Mouse (Mus musculus) brain, adult 2 months (tissue): ENCODE data around the gene Nat8.
"Not testable (repeated sequence)": the region's sequence is repeated elsewhere in the genome, so short reads cannot be mapped to it uniquely, and the experiment has no call there.

ENCODE experiments used
- DNase-seq: peaks from one replicate; pipeline ENCODE4 v3.0.0; 2011; ENCODE audit warnings: low read depth, low spot score

The Nat8 gene

DNA sequence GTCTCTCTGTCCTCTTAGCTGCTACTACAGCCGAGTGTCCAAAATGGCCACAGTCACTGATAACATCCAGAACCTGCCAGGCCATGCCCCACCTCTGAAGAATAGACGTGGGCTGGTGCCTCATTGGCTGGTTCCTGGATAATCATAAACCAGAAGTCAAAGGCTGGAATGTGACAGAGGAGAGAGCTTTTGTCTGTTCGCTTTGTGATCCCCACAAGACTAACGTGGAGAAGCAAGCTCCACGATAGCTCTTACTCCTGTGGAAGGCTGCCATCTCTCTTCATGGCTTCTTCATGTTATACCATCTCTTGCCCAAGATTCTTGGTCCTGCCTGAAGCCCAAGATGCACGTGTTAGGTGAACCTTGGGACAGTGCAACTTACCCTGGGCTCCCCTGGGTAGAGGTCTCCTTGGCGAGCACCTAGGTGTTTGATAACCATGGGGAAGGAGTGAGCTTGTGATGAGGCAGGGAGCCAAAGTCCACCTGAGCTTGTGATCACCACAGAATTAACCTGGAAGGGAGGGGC, at the start of gene Nat8:
Nat8 (minus strand) TSS at position 287 of the 526 bp plus-strand sequence.
- no peak for DNase-seq

DNA sequence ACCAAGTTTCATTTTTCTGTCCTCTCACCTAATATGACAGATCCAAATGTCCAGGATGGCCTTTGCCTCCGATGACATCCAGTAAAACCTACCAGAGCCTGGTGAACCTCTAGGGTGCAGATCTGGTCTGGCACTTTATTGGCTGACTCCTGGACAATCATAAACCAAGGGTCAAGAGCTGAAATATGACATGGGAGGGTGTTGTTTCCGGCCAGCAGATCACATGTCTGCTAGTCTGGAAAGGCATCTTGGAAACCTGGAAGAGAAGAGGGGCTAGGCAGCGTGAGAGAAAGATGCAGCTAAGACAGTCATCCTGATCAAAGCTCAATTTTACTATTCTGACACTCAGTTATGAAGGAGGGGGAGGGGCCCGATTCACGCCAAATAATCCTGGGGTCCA, 37.1 kb upstream of the Nat8 start, which contains the start of gene Nat8f2:
Nat8f2 (minus strand) TSS at position 153 of the 400 bp plus-strand sequence.
- DNase-seq, result not testable (repeated sequence)

DNA sequence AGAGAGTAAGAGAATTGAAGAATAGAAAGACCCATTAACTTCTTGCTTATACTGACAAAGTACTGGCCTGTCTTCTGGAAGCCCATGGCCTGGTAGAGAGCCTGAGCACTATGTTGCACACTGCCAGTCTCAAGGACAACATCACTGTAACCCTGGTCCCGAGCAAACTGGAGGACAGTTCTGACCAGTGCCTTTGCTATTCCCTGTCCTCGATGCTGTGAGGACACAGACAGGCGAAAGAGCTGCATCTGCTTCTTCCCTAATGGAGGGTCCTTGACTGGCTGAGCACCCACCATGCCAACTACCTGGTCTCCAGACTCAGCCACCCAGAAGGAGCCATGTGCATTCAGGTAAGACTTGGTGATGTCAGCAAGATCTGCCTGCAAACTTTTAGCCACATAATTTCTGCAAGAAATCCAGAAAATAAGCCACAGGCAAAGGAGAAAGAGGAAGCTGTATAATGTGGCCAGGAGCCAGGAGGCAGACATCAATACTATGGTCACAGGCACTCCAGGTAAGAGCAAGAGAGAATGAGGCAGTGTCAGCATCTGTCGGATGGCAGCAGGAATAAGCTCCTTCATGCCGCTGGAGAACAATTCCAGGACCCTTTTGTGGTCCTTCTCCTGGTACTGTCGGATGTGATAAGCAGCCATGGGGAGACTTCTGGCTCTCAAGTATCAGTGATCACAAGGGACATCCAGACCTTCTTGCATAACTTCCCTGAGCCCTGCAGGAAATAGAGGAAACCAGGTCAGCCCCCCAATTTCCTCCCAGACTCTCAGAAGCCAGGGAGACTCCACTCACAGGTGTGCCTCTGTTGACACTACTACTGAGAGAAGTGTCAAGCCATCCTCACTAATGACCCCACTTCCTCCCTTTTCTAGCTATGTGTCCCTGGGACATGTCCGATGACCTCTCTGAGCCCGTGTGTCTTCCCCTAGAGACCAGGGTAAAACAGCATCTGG, 36.1 kb upstream of the Nat8 start:
- DNase-seq, result no peak

DNA sequence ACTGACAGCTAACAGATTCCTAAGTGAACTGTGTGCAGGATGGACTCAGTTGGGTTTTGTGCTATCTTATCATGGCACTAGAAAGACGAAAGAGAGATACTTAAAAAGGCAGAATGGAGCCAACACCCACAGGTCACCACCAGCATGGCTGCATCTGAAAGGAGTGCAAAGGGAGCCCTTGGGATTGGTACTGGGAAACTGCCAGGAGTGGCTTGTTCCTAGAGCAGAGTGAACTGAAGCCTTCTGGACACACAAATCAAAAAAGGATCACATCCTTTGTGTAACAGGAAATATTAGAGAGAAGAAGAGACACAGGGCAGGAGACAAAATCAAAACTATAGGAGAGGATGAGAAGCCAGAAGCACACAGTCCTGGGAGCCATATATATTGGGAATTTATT, 35.1 kb upstream of the Nat8 start:
- not testable (repeated sequence) for DNase-seq

DNA sequence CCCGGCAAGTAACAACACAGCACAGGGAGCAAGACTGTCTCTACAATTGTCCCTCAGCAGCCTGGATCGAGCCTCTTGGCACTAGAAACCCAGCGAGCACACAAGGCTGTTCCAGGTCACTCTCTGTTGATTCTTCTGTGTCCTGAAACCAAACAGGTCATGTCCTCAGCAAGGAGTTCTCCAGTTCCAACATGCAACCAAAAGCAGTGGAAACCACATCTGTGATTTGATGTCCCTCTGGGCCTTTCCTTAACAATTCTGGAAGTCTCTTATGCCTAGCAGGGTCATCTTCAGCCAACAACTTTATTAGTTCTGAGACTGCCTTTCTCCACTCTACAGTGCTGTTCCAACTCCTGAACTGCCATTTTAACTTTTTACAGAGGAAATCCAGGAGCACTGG, 34.3 kb upstream of the Nat8 start:
- DNase-seq, result not testable (repeated sequence)

DNA sequence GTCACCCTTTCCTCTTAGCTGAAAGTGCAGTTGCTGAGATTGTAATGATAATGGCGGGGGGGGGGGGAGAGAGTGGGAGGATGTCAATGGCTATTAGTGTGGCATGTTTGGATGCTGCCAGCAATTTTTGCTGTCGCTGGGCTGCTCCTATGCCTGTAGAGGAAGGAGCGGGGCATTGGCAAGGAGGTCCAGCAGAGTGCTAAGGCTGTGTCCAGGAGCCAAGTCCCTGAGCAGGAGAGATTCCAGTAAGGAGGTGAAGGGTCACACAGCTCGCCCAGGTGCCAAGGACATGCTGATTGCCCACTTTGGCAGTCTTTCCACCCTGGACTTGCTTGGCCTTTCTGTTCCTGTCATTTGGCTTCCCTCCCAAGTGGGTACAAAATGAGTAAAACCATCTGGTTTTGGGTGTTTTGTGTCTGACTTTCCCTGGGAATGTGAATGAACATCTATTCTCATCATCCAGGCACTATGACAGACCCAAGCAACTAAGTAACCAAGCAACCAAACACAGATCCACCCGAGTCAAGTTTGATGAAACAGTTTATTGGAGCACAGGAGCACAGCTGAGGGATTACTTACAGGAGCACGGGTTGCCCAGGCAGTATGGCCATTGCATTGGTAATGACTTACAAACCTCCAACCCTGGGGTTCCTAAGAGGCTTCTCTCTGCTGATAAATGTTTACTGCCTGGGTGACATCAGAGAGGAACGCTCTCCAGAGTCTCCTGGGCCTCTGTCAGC, 33.2 kb upstream of the Nat8 start:
- DNase-seq, result not testable (repeated sequence)

DNA sequence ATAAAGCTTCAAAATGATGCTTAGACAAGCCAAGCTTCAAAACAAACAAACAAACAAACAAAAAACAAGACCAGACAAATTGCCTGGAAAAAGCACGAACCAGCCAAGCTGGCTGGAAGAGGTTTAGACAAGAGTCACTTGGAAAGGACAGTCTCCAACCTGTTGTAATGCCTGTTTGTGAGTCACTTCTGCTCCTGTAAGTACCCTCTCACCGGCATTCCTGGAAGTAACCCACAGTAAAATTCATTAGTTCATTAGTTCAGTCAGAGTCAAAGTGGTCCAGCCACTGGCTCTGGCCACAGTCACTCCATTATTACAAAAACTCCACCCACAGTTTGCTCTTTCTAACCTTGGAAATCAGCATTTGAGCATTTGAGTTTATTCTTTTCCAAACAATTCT, 32.0 kb upstream of the Nat8 start:
- no peak for DNase-seq

DNA sequence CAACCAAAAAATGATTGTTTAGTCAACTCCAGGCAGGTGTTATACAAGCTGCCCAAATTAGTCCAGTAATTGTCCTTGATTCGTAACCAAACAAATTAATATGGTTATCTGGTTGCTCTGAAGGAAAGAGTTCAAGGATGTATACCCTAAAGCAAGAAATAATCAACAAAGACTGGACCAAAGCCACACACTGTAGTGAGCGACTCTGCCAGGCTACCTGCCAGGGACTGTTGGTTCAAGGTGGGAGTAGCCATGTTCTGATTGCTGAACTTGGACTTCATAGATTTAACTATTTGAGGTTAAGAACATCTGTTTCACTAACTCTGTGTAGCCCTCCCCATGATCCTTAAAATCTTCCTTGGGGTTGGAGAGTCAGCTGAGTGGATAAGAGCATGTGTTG, 31.3 kb upstream of the Nat8 start:
- DNase-seq, result no peak

DNA sequence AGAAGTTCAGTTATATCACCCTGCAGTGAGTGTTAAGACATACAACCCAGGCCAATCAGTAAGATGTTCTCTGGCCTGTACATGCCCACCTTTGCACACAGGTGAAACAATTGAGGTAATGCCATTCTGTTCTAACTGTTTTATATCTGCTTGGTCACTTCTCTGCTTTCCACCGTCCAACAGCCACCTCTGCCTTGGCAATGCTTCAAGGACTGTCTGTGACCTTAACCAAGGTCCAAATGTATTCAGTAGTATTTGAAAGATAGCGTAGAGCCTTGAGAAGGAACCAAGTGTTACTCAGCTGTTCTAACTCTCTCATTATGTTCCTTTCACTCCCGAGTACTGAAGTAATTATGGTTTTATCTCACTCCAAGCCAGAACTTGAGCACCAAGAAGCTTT, 30.7 kb upstream of the Nat8 start:
- DNase-seq, result no peak

DNA sequence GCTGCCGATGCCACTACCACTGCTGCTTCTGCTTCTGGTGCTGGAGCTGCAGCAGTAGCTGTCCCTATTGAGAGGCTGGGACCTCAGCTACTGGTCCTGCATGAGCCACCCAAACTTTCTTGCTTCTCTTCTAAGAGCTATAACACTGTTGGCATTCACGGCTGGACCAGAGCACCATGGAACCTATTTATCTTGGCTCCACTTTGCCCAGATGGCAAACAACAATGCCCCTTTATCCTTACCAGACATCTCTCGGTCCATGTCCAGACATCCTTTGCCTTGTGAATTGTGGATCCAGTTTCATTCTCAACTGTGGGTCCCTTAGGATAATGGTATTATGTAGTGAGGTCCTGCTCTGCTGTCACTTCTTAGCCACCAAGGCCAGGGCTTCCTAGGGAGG, 29.4 kb upstream of the Nat8 start:
- DNase-seq, result peak; percentile 69

DNA sequence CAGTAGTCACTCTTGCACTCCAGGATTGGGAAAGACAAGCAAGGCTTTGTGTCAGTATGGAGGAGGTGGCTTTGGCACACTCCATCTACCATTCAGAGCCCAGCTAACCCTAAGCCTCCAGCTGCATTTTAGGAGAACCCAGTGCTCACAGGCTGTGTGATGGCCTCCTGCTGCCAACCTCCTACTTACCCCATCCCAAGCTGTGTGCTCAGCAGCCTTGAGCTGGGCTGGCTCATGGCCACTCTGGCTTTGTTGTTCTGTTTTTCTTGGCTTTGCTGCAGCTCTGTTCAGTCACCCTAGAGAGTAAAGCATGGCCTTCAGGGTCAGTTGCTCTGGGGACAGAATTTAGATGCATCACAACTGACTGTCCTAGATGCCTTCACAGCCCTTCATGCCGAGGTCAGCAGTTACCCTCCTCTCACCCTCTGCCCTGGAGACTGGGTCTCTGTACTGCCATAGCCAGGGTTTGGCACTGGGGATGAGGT, 24.4 kb upstream of the Nat8 start:
- DNase-seq, result peak; percentile 94

DNA sequence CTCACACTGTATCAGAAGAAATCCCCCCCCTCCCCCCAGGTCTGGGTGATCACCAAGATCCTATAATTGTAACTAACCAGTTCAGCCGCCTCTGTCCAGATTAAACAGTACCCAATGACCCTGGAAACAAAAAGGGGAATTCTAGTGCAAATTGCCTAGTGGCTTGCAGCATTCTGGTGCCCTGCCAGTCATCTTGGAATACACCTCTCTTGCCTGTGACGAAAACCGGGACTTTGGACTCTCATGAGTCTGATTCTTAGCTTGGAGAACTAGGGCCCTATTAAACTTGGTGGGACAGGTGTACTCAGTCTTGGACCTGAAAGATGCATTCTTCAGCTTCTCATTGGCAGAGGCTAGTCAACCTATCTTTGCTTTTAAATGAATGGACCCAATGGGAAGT, 21.6 kb upstream of the Nat8 start:
- DNase-seq, result no peak

DNA sequence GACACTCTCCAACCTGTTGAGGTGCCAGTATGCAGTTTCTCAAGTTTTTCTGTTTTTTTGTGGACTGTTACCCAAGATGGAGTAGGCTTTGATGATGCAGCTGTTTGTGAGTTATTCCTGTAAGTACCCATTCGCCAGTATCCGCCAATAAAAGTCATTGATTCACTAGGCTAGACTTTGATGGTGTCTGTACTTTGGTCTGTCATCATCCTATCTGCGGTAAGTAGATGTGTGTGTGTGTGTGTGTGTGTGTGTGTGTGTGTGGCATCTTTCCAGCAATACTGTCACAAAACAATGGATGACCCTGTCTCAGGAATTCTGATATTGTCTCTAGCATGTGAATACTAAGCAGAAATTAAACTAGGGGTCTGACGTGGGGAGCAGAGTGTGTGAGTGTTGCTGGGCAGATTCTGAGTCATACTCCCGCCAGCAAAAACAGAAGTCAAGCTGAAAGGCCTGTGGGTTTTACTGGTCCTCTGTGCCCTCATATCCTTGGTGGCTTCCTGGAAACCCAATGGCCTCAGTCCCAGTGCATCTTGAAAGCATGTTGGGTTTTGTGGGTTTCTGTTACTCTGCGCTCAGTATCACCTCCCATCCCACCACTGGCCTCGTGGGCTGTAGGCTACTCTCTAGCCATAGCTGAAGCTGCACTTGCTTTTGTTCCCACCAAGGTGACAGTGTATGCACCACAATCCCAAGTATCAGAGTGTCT, 19.3 kb upstream of the Nat8 start:
- no peak for DNase-seq

DNA sequence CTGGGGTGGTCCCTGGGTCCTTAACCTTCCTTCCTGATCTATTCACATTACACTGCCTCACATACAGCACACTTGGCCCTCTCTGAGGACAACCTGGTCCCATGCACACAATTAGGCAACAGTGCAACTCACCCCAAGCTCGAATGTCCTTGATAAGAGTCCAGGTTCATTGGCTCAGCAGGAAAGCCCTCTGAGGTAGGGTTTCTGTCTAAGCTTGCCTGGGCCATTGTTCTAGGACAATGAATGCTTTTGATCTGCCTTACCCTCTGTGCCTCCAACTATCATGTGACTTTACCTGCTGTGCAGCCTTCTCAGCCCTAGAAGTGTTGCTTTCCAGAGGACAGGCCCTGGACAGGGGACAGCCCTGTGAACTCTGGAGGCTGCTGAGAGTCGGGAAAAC, 17.4 kb upstream of the Nat8 start:
- peak; percentile 17 for DNase-seq

DNA sequence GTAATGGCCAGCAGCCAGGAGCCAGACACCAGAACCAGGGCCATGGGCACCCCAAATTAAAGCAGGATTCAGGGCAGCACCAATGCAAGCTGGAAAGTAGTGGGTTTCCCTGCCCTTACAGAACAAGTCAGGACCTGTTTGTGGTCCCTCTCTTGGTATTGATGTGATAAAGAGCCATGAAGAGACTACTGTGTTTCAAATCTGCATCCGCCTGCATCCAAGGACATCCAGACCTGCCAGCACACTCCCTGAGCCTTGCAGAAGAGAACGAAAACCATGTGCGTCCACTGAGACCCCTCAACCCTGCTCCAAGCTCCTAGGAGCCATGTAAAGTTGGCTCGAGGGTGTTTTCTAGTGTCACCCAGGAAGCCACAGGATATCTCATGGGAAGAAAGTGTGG, 16.3 kb upstream of the Nat8 start:
- DNase-seq, result no peak

DNA sequence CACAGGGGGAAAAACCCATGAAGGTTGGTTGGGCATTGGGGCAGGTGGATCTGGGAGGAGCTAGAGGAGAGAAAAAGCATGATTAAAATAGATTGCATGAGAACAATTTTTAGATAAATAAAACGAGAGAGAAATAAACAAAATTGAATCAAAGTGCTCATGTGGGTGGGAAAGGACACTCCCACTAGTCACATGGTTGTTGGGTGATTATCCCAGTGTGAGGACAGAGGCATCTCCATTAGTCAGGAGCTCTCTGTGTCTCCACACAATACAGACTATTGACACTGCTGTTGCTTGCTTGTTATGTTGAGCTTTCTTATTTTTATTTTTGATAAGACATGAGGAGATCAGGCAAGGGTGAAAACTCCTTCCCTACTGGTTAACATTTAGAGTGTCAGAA, 15.0 kb upstream of the Nat8 start:
- peak; percentile 66 for DNase-seq

DNA sequence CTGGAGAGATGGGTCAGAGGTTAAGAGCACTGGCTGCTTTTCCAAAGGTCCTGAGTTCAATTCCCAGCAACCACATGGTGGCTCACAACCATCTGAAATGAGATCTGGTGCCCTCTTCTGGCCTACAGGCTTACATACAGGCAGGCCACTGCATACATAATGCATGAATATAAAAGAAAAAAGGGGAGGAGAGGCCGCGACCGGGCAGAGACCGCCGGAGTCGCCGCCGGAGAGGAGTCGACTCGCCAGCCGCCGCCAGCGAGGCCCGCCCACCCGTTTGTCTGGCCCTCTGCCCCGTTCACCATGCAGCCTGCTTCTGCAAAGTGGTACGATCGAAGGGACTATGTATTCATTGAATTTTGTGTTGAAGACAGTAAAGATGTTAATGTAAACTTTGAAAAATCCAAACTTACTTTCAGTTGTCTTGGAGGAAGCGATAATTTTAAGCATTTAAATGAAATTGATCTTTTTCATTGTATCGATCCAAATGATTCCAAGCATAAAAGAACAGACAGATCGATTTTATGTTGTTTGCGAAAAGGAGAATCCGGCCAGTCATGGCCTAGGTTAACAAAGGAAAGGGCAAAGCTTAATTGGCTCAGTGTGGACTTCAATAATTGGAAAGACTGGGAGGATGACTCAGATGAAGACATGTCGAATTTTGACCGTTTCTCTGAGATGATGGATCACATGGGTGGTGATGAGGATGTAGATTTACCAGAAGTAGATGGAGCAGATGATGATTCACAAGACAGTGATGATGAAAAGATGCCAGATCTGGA, 12.0 kb upstream of the Nat8 start:
- DNase-seq, result not testable (repeated sequence)

DNA sequence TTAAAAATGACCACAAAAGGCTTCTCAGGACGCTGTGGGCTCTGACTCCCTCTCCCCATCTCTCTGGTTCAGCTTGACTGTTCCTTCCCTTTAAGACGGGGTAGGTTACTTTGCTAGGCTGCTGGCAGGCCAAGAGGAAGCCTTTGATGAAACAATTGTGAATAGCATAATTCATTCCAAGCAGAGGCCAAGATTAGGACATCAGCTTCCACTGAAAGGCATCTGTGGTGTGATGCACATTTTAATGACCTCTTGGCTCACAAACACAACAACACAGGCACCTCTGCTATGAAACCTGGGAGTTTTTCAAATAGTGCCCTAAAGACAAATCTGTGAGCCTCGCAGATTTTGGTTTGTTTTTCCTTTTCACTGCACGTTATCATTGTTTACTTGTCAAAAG, 8.1 kb upstream of the Nat8 start:
- peak; percentile 83 for DNase-seq

DNA sequence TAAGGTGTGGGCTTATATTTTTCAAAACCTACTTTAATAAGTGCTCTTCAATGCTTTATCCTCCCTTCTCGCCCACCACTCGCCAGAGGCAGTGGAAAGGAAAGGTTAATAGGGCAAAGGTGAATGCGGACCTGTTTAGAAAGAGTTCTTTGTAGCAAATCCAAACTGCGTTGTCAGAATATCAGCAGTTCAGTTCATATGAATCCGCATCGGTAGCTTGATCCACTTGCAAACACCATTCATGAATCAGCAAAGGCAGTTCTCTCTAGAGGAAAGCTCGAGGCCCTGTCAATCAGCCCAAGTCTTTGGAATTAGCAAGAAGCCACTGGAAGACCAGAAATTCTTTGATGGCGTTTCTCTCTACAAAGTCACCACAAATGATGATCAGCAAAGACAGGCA, 6.8 kb upstream of the Nat8 start:
- no peak for DNase-seq

DNA sequence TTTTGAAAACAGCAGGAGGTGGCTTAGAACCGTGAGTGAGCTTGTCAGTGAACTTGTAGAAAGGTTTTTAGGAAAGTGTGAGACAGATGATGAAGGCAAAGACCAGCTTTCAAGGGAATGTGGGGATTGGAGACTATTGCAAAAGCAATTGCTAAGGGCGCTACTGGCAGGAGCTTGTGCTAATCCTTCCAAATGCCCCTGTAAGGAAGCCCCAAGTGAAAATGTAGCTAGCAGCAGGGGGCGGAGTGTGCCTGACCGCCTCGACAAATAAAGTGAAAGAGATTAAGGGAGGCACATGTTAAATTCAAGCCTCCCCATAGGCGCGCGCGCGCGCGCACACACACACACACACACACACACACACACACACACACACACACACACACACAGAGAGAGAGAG, 5.4 kb upstream of the Nat8 start:
- peak; percentile 41 for DNase-seq

DNA sequence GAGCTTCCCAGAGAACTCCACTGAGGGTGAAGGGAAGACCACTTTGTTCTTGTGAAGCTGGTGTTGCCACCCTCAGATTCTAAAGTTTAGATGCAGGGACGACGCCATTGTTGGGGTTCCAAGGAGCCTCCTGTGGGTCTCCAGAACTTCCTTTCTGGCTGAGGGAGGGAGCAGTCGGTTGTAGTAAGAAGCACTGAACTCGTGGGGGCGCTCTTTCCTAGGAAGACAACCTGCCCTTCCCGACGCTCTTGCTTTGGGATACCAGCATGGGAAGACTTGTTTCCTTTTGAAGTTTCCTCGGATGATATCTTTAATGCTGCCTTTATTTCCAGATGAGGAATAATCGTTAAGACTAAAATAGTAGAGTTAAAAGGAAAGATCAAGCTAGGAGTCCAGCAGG, 4.9 kb upstream of the Nat8 start:
- peak; percentile 31 for DNase-seq
